Mouse (Mus musculus): ENCODE results near the gene Anks1b.

Anks1b gene

GRCm38 (mm10) chr10:90373469-90373868 lies 500.2 kb downstream of the Anks1b start:
- peak; percentile 90 for ATAC-seq (ENCODE audit: low TSS enrichment)

- no peak for ATAC-seq (ENCODE audit: low TSS enrichment)
Measured at GRCm38 (mm10) chr10:90376605-90377004, 503.3 kb downstream of the Anks1b start.

GRCm38 (mm10) chr10:90380062-90380461 lies 506.8 kb downstream of the Anks1b start:
- peak; percentile 48; the same call in 1 of the 2 replicates for ATAC-seq (ENCODE audit: low TSS enrichment)

GRCm38 (mm10) chr10:90380704-90381339 lies 507.5 kb downstream of the Anks1b start:
- ATAC-seq (ENCODE audit: low TSS enrichment) = peak; percentile 75

GRCm38 (mm10) chr10:90400382-90400781 lies 527.1 kb downstream of the Anks1b start:
- ATAC-seq (ENCODE audit: low TSS enrichment) = no peak

GRCm38 (mm10) chr10:90408484-90408883 lies 535.2 kb downstream of the Anks1b start:
- ATAC-seq (ENCODE audit: low TSS enrichment) = peak; percentile 77

GRCm38 (mm10) chr10:90431527-90431926 lies 558.2 kb downstream of the Anks1b start:
- ATAC-seq (ENCODE audit: low TSS enrichment) = peak; percentile 1; the same call in 1 of the 2 replicates

GRCm38 (mm10) chr10:90431974-90432373 lies 558.7 kb downstream of the Anks1b start:
- peak; percentile 79 for ATAC-seq (ENCODE audit: low TSS enrichment)

- ATAC-seq (ENCODE audit: low TSS enrichment) = peak; percentile 42
Measured at GRCm38 (mm10) chr10:90432479-90432878, 559.2 kb downstream of the Anks1b start.

GRCm38 (mm10) chr10:90441036-90441435 lies 567.7 kb downstream of the Anks1b start:
- ATAC-seq (ENCODE audit: low TSS enrichment) = no peak

GRCm38 (mm10) chr10:90441656-90442055 lies 568.3 kb downstream of the Anks1b start:
- no peak for ATAC-seq (ENCODE audit: low TSS enrichment)

GRCm38 (mm10) chr10:90464906-90465305 lies 591.6 kb downstream of the Anks1b start:
- ATAC-seq (ENCODE audit: low TSS enrichment) = no peak

- ATAC-seq (ENCODE audit: low TSS enrichment) = no peak
Measured at GRCm38 (mm10) chr10:90465426-90465825, 592.1 kb downstream of the Anks1b start.

GRCm38 (mm10) chr10:90467546-90467945 lies 594.2 kb downstream of the Anks1b start:
- ATAC-seq (ENCODE audit: low TSS enrichment) = no peak

- ATAC-seq (ENCODE audit: low TSS enrichment) = peak; percentile 11; the same call in 1 of the 2 replicates
Measured at GRCm38 (mm10) chr10:90493436-90493835, 620.1 kb downstream of the Anks1b start.

- ATAC-seq (ENCODE audit: low TSS enrichment) = peak; percentile 86
Measured at GRCm38 (mm10) chr10:90493996-90494642, 620.8 kb downstream of the Anks1b start.

- peak; percentile 50 for ATAC-seq (ENCODE audit: low TSS enrichment)
Measured at GRCm38 (mm10) chr10:90494981-90495516, 621.7 kb downstream of the Anks1b start.

GRCm38 (mm10) chr10:90507561-90507960 lies 634.3 kb downstream of the Anks1b start:
- ATAC-seq (ENCODE audit: low TSS enrichment) = no peak

- no peak for ATAC-seq (ENCODE audit: low TSS enrichment)
Measured at GRCm38 (mm10) chr10:90512801-90513200, 639.5 kb downstream of the Anks1b start.

- ATAC-seq (ENCODE audit: low TSS enrichment) = no peak
Measured at GRCm38 (mm10) chr10:90531813-90532212, 658.5 kb downstream of the Anks1b start.

- ATAC-seq (ENCODE audit: low TSS enrichment) = no peak
Measured at GRCm38 (mm10) chr10:90535370-90535769, 662.1 kb downstream of the Anks1b start.

GRCm38 (mm10) chr10:90546635-90547034 lies 673.3 kb downstream of the Anks1b start:
- peak; percentile 100 for ATAC-seq (ENCODE audit: low TSS enrichment)

GRCm38 (mm10) chr10:90562906-90563305 lies 689.6 kb downstream of the Anks1b start:
- ATAC-seq (ENCODE audit: low TSS enrichment) = peak; percentile 44; the same call in 1 of the 2 replicates
